Comparison of ENCODE assay signal across 9 mouse cellular contexts in genomic region chr11:63951831-63952631, GRCm38 (mm10). TPM values are rescaled to one million over a fixed set of nuclear protein-coding genes. Genes with fewer than 3 reads are reported as not detected.
A peak's percentile ranks its signal among the peaks of the same experiment; 100 is the strongest.
DNase-seq lines count a peak whose midpoint lies in the region; ATAC-seq and TF ChIP-seq lines count a peak whose summit lies in the region.
"Had no signal": no experiment of that assay in that cellular context is flagged by ENCODE, and none has a peak within 500 bp of the region (broad histone marks: within the 10 kb centered on the region; RNA-seq: fewer than 3 reads in every experiment).

No protein-coding gene starts in this region.

- peaks cover 16 to 35% of the 10 kb centered on the region in 2 experiments for H3K4me1 ChIP-seq in ES-E14 (ENCODE audit: control insufficient read depth in 2 of 2, insufficient read depth in 2 of 2, low read length in 2 of 2, poor library complexity in 1 of 2)
- H3K4me1 ChIP-seq in hindbrain, embryonic 11.5 days (replicated peaks; ENCODE audit: control insufficient read depth, insufficient read depth, low read length) = 0 out of 2 replicates have a peak, but pooled peaks cover 8% of the 10 kb centered on the region
- H3K4me1 ChIP-seq in midbrain, embryonic 15.5 days = peaks cover 16% of the 10 kb centered on the region

- in situ Hi-C loops in ES-E14 (cut with MboI; ENCODE audit: low sequenced_read_pairs in 2 of 2, unreplicated experiment in 2 of 2) = no loop called here

- DNase-seq in ES-E14 (ENCODE audit: low read depth, low spot score) (peak; percentile 78), liver (peak; percentile 72)
- DNase-seq in adrenal gland, postnatal 25 days = peak; percentile 19
- DNase-seq in forelimb bud, embryonic 11.5 days (ENCODE audit: low read depth, low spot score) = peak; percentile 23
- DNase-seq in hindbrain, embryonic 11.5 days (ENCODE audit: low spot score) = peak; percentile 77
- no peak for DNase-seq in cerebellum, adult 9-10 months

- H3K4me2 ChIP-seq in hindbrain, embryonic 11.5 days (replicated peaks; ENCODE audit: low read depth, low read length) = peak overlapping the region; percentile 45
- H3K4me2 ChIP-seq in midbrain, embryonic 15.5 days = peak overlapping the region; percentile 37

- WGBS in hindbrain, embryonic 11.5 days = 5% methylated on average over 18 of the region's 19 CpGs
- 7% methylated on average over 19 of the region's 19 CpGs for WGBS in midbrain, embryonic 15.5 days

- H3K36me3 ChIP-seq in ES-E14 (ENCODE audit: control insufficient read depth, insufficient read depth, low read length, poor library complexity, severe bottlenecking) = no peaks in the 10 kb centered on the region
- H3K36me3 ChIP-seq in hindbrain, embryonic 11.5 days (ENCODE audit: control insufficient read depth, insufficient read depth, low read length) = no peaks in the 10 kb centered on the region
- no peaks in the 10 kb centered on the region for H3K36me3 ChIP-seq in midbrain, embryonic 15.5 days (replicated peaks)

- peak overlapping the region; percentile 14 for H3K27ac ChIP-seq in ES-E14 (ENCODE audit: insufficient read depth, low read depth, low read length, poor library complexity, severe bottlenecking)
- no peak overlapping the region for H3K27ac ChIP-seq in hindbrain, embryonic 11.5 days (ENCODE audit: low read depth, low read length)
- no peak overlapping the region for H3K27ac ChIP-seq in midbrain, embryonic 15.5 days

- peak; percentile 87 for ATAC-seq in hindbrain, embryonic 11.5 days (ENCODE audit: low FRiP score)
- peak; percentile 62; the same call in 1 of the 2 replicates for ATAC-seq in midbrain, embryonic 15.5 days (replicated peaks)
- ATAC-seq in activated CD4-positive, CD25-positive, alpha-beta regulatory T cell, adult 4 months = no peak

- H3K9me3 ChIP-seq in ES-E14 (ENCODE audit: control insufficient read depth, insufficient read depth, low read depth, low read length) = no peaks in the 10 kb centered on the region
- no peaks in the 10 kb centered on the region for H3K9me3 ChIP-seq in hindbrain, embryonic 11.5 days (ENCODE audit: control insufficient read depth, low read length)
- no peaks in the 10 kb centered on the region for H3K9me3 ChIP-seq in midbrain, embryonic 15.5 days

- peak overlapping the region; percentile 15; the same call in 1 of the 2 replicates for H3K9ac ChIP-seq in ES-E14 (ENCODE audit: insufficient read depth, low read depth, low read length, poor library complexity, severe bottlenecking)
- no peak overlapping the region for H3K9ac ChIP-seq in hindbrain, embryonic 11.5 days (ENCODE audit: low read depth, low read length)
- no peak overlapping the region for H3K9ac ChIP-seq in midbrain, embryonic 15.5 days

- H3K27me3 ChIP-seq in hindbrain, embryonic 11.5 days (ENCODE audit: control insufficient read depth, insufficient read depth, low read length) = no peaks in the 10 kb centered on the region
- H3K27me3 ChIP-seq in midbrain, embryonic 15.5 days (replicated peaks) = 0 out of 2 replicates have a peak, but pooled peaks cover 5% of the 10 kb centered on the region

- peak overlapping the region; percentile 14 to 49; a peak in 3 of 4 replicates for H3K4me3 ChIP-seq in ES-E14 (ENCODE audit: insufficient read depth in 1 of 2, low read depth in 1 of 2, low read length in 2 of 2, poor library complexity in 1 of 2, severe bottlenecking in 1 of 2)
- H3K4me3 ChIP-seq in hindbrain, embryonic 11.5 days (ENCODE audit: low read depth, low read length) = peak overlapping the region; percentile 19
- peak overlapping the region; percentile 14 for H3K4me3 ChIP-seq in midbrain, embryonic 15.5 days
- H3K4me3 ChIP-seq: erythroblast, embryonic 14.5 days had no signal

TF ChIP-seq in ES-E14, 5 proteins besides CTCF, POLR2A, EP300 and RAD21:
- TF ChIP-seq CHD2 (IDR thresholded peaks at IDR 0.05; ENCODE audit: low read depth, low read length) = no peak
- TF ChIP-seq MAFK (IDR thresholded peaks at IDR 0.05; ENCODE audit: insufficient read depth, low read depth, low read length) = no peak
- TF ChIP-seq ZNF384 (IDR thresholded peaks at IDR 0.05; ENCODE audit: low read depth, low read length) = no peak
- TF ChIP-seq HCFC1 (IDR thresholded peaks at IDR 0.05; ENCODE audit: borderline replicate concordance, insufficient read depth, low read length) = no peak
- TF ChIP-seq ZC3H11A (IDR thresholded peaks at IDR 0.05; ENCODE audit: borderline replicate concordance, low read depth, low read length) = no peak
TF ChIP-seq in ES-E14: peak in this region for 0.

RNA-seq across cellular contexts. Expression of gene Hs3st3b1, which starts 29.9 kb away (rescaled TPM):
- total RNA-seq in ES-E14 (2012; rRNA removed) = 4.4 and 8.1 TPM in 2 replicates
- 2.1 TPM in 2 replicates for total RNA-seq in adrenal gland, postnatal 25 days (2021)
- 8.9 and 10.8 TPM in 2 replicates for polyA plus RNA-seq in hindbrain, embryonic 11.5 days (2014; fragmentation: Nextera tagmentation; extraction: Ambion mirVana)
- polyA plus RNA-seq in midbrain, embryonic 15.5 days (2015; fragmentation: Nextera tagmentation; extraction: Ambion mirVana) = 13.0 and 14.2 TPM in 2 replicates
- polyA plus RNA-seq in activated CD4-positive, CD25-positive, alpha-beta regulatory T cell, adult 4 months (2017; shearing (Covaris generic)) = 1 to 10 TPM; 2.5 to 3.0 TPM
